Mouse (Mus musculus): Measurements from ENCODE around the gene Theg. TPM values are rescaled to one million over a fixed set of nuclear protein-coding genes. Genes with fewer than 3 reads are reported as not detected.

Theg gene
- total RNA-seq (2021): not detected

DNA sequence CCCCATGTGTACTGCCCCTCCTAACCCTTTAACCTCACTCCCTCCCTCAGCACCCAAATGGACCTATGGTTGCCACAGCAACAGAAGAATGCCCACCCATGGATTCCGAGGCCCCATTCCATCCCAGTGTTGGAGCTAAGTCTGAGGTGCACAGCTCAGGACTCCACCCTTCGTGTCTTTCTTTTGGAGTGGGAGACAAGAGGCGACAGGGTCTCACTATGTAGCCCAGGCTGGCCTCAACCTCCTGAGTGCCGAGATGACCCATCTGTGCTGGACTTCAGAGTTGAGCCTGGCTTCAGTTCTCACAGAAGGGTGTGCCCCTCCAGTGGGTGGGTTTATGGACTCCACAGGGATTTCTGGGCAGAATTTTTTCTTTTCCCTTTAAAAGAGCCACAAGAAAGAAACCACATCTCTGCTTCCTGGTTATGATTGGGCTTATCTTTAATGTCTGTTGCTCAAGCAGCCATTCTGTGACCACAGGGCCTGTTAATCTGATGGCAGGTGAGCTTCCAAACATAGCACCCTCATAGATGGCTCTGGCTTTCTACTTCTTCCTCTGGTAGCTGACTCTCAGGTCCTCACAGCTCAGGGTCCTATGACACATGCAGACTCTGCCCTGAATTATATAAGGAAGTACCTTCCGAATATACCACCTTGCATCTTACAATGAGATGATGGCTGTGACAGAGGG, at the start of gene Theg:
Gene Theg, minus strand, starts transcription at position 271 of the 691 bp plus-strand sequence.
- no peak for DNase-seq

DNA sequence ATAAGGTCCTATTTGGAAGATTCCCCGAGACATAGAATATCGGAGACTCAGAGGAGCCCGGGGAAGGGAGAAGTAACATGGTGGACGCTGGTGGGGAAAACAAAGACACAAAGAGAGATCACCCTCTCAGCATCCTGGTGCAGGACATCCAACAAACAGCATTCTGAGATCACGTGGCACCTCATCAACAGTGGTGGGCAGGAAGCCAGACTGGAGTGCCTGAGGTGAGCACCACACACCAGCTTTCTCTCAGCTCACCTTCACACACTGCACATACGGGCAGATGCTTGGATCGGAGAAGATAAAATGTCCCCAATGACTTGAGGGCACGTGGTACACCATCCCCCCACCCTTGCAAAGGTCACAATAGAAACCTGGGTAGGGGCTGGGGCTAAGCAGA, 49.2 kb upstream of the Theg start:
- DNase-seq: no peak

DNA sequence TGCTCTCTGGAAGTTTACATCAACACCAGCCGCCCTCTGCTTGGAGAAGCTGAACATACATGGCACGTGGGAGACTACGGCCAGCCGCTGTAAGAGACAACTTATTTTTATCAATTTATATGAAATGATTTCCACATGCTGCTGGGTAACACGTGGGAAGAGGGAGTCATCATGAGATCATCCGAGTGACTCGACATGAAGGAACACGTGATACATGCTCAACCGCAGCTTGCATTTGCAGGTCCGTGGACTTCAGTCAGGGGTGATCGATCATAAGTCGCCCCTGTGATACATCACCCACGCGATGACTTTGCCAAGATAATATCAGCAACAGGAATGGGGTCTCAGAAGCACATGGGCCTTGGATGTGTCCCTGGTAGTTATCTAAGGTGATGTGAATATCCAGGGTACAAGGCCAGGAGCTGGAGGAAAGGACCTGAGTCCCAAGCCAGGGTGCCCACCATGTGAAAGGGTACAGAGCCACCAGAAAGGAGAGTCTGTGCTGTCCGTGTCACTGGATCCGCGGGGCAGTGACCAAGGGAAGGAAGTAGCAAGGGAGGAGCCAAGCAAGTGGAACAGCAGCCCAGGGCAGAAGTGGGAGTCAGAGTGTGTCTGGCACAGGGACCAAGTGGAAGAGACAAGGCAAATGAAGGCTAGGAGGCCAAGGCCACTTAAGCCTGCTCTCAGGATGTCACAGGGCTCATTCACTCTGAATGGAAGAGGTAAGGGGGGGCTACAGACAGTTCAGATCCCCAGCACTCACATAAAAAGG, 46.1 kb upstream of the Theg start:
- DNase-seq: no peak

DNA sequence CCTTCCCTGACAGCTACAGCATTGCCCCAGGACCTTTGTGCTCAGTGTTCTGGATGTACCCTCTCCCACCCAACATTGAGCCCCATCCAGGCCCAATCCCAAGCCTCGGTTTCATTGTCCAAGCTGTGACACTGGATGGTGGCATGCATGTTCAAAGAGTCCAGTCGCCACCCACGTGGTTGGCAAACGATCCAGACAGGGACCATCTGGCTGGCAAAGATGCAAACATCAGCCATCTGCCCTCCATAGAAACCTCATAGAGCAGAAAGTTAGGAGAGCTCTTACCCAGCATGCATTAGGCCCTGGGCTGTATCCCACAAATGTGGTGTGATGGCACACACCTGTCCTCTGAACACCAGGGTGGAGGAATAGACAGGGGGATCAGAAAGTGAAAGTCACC, 44.3 kb upstream of the Theg start:
- no peak for DNase-seq

DNA sequence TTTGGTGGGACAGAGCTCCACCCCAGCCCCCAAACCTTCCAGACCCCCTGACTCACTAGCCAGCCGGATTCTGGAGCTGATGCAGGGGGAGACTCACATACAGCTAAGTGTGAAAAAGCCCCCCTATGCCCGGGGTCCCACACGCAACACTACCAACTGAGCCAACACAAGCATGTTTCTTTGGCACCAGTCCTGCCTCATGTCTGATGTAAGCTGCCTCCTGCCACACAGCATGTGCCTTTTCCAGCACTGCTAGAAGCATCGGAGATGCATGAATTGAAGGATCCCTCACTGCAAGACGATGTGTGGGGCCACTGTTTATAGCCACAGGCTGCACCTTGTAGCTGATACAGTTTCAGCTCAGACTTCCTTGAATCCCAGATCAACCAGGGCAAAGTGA, 41.2 kb upstream of the Theg start:
- no peak for DNase-seq

DNA sequence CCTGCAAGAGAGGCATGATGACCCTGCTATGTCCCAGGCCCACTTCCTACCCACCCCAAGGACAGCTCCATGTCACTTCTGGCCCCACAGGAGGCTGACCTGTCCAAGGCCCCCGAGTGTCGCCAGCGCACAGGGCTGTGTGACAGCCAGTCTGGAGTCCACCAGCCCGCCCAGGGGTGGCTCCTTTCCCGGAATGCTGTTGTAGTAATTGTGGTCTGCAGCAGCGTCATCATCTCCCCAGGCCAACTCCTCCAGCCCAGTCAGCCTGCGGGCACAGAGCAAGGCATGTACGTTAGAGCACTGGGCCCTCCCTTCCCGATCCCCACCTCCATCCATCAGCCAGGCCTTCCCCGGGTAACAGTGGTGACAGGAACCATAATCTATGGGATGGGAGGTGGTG, 39.0 kb upstream of the Theg start:
- no peak for DNase-seq

DNA sequence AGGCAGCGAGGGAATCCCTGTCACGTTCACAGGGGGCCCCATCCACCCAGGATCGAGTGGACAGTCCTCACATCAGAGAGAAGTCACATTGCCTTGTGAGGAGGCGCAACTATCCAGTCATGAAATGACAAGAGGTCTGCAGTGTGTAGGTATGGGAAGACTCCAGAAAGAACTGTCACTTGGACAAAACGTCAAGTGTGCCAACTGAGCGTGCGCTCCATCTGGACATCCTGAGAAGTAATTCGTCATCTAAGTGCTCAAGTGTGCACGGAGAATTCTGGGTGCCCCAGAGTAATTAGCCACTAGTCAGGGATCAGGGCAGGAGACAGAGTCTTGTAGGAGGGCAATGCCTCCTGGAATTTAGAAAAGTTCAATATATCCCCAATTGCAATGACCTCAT, 38.3 kb upstream of the Theg start:
- DNase-seq: no peak

DNA sequence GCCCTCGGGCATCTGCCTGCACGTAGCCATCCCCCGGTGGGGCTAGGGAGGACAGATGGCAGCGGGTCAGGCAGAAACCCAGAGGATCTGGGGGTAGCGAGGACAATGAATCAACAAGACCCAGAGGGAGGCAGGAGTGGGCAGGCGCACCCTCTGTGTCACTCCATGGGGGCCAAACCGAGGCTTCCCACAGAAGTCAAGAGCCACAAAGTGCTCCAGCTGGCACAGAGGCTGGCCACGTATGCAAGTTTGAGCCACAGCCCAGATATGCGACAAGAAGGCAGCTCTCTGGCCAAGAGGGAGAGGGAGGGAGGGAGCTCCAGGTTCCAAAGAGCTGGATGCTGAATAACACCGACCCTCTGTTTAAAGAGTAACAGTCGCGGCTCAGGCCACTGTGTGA, 36.8 kb upstream of the Theg start:
- no peak for DNase-seq

DNA sequence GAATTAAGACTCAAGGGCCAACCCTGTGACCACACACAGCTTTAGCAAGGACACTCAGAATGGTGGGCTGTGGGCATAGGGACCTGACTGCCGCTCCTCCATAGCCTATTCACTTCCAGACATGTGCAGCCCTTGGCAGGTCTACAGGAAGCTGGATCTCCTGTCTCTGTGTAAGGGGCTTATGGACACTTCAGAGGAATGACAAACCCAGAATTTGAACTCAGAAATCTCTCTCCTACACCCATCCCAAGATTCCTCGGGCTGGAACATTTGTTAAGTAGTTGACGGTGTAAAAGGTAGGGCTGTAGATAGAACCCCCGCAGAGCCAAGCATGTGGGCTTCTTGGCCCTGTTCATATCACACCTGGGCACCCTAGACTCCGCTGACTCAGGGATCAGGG, 29.2 kb upstream of the Theg start:
- no peak for DNase-seq

DNA sequence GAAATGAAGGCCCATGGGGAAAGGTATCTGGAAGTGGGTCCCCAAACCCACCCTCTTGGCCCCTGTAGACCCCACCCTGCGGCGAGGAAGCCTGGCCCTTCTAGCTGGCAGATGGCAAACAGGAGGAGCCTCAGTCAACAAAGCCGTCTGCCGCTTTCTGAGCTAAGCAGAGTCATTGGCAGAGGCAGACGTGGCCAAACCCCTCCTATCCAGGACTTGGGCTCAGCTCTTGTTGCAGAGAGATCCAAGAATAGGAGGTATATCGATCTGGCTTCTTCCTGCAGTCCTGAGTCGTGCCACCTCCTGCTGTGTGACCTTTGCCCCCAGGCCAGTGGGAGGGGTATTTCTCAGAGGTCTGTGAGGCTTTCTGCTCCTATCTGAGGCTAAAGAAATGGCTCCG, 28.7 kb upstream of the Theg start:
- DNase-seq: no peak

DNA sequence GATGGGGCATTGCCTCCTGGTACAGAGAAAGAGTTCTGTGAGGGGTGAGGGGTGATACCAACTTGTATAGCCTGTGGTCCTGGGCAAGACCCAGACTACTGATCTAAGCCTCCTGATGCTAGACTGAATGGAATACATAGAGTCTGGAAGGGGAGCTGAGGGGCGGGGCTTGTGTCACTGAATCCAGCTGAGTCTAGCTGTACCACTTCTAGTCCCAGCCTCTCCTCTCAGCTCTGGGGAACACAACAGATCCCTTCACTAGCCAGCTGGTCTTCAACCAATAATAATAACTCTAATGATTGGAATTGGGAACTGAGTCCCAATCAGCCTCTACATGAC, 27.1 kb upstream of the Theg start:
- no peak for DNase-seq

DNA sequence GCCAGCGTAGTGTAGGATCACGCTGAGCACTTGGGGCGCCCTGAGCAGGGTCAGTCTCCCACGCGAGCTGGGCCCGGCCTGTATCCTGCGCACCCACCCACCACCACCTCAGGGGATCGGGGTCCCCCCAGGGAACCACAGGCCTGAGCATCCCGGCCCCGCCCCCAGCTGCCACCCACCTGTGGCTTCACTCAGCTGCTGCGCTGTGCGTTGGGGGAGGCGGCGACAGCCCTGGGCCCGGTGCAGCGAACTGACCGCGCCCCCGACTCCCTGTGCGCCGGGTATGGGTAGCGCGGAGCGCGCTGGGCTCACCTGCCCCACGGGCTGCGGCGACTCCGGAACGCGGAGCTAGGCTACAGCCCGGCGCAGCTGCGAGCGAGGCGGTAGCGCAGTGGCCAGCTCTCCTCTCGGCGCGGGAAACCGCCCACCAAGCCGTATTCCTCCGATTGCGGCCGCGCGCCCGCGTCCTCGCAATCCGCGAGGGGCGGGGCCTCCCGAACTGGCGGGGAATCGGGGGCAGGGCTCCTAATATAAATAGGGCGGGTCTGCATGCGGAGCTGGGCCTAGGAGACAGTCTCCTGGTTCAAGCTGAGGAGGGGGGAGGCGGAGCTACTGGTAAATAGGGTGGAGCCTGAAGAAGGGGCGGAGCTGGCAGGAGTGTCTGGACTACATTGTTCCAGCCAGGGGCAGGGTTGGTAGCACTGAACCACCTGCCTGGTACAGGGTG, 26.6 kb upstream of the Theg start, which contains the start of gene C2cd4c:
Gene C2cd4c, minus strand, starts transcription at position 448 of the 727 bp plus-strand sequence.
- peak; percentile 54 for DNase-seq

DNA sequence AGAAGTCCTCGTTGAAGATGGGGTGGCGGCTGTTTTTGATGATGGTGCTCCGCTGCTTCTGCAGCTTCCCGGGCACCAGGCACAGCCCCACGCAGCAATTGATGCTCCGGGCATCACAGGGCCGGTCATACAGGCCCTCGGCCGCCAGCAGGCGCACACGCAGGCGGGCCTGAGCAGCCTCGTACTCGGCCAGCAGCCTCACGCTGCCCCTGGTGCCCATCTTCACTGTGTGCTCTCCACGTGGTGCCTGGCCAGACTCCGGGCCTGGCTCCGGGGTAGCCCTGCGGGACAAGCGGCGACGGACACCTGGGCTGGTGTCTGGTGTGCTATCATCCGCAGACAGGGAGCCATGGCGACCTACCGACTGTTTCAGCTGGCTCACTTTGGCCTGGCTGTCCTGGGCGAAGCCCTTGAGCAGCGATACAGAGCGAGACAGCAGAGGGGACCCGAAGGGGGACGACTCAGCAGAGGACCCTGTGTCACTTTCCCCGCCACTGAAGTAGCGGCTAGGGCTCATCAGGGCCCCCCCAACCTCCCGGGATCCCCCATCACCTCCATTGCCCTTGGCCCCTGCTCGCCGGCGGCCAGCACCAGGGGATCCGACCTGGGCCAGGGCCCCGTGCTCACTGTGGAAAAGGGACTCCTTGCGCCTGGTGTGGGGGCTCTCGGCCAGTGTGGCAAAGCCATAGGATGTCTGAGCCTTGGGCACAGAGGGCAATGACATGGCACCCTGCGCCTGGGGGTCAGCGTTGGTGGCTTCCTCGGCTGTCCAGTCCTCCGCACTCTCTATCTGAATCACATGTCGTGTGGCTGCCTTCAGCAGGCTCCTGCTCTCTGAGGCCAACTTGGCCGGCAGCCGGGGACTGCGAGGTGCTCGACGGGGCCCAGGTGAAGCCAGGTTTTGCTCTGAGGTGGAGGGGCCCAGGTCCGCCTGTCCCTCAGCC, 25.3 kb upstream of the Theg start:
- DNase-seq: peak; percentile 28

DNA sequence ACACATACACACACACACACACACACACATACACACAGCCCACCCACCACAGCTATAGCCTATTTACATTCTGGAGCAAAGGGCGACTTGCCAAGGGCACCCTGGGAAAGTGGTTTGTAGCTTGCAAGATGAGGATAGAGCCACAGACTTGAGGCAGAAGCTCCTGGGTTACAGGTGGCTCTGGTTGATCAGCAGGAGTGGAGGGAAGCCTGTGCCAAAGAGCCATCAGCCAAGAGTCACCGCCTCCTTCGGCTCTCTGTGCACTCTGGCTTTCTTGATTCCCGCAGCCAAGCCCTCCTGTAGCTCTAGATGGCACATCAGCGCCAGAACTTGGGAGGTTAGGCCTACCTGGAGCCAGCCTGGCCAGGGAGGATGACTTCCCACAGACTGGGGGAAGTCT, 24.2 kb upstream of the Theg start:
- DNase-seq: no peak

DNA sequence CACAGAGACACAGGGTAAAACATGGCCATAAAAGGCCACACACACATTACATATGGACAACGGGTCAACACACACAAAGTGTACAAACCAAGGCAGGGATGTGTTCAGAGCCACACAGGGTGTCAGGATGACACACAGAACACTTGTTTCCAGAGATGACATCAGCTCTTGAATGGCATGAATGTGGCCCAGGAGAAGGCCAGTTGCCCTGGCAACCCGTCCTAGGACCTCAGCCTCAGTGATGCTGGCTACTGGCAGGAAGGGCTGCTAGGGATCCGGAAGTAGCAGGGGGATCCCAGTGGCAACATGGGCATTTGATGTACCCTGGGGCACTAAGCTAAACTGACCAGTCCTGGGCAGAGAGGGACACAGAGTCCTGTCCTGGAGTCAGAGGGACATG, 22.1 kb upstream of the Theg start:
- no peak for DNase-seq

DNA sequence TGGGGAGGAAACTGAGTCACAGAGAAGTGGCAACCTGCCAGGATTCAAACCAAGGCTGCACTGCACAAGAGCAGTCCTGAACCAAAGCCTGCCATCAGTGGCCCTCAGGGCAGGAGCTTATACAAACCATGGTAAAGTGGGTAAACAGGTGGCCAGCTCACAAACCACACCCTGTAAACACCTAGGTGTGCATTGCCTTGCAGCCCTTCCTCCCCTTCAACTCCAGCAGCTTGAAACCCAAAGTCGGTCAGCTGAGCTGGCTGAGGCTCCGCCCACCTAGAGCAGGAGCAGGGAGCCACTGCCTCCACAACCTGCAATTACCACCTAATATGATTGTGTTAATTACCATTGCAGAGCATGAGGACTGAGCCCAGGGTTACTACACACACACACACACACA, 20.8 kb upstream of the Theg start:
- DNase-seq: no peak

DNA sequence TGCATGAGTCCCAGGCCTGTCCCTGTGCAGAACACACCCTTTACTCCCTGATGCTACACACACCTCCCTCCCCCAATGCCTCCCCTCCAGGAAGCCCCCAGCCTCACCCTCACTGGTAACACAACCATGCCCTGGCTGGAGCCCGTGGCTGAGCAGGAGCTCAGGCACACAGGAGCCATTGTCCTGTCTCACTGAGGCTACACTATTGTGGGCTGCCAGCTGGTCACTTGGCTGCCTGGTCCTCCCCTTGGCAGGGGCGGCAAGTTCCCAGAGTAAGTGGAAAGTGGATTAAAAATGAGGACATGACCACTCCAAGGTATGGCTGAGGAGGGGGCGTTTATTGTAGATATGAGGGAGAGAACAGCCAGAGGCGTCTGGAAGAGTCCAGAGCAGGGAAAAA, 19.4 kb upstream of the Theg start:
- no peak for DNase-seq

DNA sequence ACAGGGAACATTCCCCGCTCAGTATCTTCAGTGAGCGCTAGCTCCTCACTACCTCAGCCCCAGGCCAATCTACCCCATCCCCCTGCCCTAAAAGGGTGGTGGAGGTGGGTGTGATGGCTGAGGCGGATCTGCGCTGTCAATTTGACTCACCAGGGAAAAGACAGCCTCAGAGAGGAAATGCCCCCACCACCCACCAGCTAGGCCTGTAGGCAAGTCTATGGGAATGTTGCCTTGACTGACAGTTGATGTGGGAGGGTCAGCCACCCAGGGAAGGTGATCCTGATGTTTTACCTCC, 10.8 kb upstream of the Theg start:
- no peak for DNase-seq

DNA sequence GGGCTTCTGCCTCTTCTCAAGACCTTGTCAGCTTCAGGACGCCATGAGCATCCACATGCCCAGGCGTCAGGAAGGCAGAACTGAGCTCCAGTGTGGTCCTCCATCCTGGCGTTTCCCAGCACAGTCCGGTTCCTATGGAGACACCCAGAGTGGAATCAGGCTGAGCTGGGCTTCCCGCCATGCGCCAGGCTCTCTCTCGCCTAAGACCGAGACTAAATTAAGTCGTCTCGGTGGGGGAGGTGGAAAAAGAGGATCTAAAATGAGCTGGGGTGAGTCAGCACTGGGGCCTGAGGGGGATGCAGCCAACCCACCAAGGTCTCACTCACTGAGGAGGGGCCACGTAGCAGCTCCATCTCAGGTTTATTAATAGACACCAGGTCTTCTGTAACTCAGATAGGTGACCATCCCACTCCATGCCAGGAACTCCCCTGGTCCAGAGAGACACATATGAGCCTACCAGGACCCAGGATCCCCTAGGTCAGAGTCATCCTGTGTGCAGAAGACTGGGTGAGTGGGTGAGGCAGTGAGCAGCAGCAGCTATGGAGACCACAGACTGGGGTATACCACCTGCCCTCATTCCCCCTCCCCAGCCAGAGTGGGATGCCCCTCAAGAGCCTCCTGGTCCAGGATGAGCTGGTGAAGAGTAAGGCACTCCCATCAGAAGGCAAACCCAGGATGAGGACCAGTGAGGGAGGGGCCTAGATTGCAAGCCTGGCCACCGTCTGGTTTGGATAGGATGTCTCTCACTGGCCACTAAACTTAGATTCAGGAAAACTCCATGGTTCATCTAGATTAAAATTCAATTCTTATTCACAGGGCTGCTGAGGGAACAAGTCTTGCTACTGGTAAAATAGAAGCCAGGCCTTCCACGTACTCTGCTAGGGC, 10.2 kb upstream of the Theg start:
- no peak for DNase-seq

DNA sequence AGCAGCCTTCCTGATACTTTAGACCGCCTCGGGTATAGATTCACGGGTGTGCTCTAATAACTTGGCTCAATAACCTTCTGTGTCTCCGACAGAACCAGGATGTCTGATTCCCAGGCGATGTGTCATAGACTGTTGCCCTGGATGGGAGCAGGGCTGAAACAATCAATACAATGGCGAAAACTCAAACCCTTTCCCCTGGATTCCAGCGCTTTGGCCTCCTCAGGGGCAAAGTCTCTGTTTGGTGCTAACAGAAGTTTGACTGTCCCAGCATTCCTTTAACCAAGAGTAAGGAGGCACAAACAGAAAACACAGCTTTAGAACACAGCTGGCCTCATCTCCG, 8.4 kb upstream of the Theg start:
- no peak for DNase-seq

DNA sequence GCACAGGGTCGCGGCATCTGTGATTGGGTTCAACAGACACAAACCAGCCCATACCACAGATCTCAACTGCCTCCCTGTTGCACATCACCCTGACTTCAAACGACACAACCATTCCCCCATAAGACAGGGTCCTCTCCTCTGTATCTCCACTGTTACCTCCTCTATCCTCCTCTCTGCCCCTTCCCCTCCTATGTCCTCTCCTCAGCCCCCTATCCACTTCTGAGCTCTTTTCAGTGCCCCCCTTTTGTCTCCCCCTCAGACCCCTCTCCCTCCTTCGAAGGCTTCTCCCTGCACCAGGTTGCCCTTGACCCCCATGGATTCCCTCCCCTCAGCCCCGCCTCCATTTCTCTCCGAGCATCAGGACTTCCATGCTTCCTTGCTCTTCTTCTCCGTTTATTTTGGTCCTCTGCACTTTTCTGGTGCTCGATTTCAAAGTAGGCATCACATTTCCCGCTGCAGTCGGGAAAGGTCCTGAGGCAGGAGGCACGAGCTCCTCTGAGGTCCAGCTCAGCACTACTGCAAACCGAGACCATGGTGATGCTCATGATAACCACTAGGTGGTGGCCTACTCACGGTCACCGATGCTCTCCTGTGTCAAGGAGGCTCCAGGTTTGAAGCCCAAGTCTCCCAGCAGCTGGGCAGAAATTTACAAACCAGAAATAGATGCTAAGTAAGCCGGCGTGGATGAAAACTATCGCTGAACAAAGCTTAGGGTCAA, 7.9 kb upstream of the Theg start:
- peak; percentile 62 for DNase-seq

Measured in heart, postnatal 4 days (tissue).